ENCODE assay signal across 8 mouse cellular contexts in the genomic region with DNA sequence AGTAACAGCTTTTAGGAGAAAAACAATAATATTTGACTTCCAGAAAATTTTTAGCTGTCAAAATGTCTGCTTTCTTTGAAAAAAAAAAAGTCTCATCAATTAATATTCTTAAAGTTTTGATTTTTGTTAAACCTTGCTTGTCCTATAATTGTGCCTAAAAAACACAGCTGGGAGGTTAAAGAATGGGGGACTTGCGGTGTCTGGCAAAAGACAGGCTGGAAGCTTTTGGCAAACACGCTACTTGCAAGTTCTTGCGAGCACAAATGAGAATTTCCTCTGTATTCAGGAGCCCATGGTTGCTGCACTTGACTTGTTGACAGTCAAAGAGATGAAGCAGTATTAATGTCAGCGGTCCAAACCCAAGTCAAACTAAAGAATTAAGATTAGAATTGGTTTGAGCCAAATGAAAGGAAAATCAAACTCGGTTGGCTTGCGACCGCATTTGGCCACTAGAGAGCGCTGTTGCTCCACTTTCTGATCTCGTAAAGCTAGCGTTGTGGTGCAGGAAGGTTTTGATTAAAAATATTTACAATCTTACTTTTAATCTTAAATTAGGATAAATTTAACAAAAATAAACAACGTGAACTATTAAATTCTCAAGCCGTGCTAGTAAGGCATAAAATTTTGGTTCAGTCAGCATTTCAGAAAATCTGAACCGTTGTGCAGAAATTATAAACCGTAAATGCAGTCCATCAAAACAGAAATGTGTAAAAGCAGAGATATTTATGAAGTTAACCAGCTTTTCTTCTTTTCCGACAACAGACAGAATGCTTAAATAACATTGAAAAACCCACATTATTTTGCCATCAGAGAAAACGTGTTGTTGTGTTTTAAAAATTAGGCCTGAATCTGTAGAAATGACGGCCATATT. TPM values are rescaled to one million over a fixed set of nuclear protein-coding genes. Genes with fewer than 3 reads are reported as not detected.
DNase-seq lines count a peak whose midpoint lies in the region; ATAC-seq and TF ChIP-seq lines count a peak whose summit lies in the region.

No protein-coding gene starts in this region.

- H3K27me3 ChIP-seq in liver, embryonic 12.5 days (replicated peaks), result peaks cover 99% of the 10 kb centered on the region
- H3K27me3 ChIP-seq in kidney, adult 2 months (replicated peaks; ENCODE audit: control insufficient read depth, insufficient read depth, low read length), result no peaks in the 10 kb centered on the region
- no peaks in the 10 kb centered on the region for H3K27me3 ChIP-seq in limb, embryonic 11.5 days (ENCODE audit: control insufficient read depth, insufficient read depth, low read length)
- H3K27me3 ChIP-seq in neural tube, embryonic 15.5 days (replicated peaks), result 0 out of 2 replicates have a peak, but pooled peaks cover 11% of the 10 kb centered on the region

- peaks cover 21% of the 10 kb centered on the region for H3K4me1 ChIP-seq in liver, embryonic 12.5 days
- H3K4me1 ChIP-seq in kidney, adult 2 months (ENCODE audit: control insufficient read depth, insufficient read depth, low read length), result no peaks in the 10 kb centered on the region
- H3K4me1 ChIP-seq in limb, embryonic 11.5 days (ENCODE audit: control insufficient read depth, insufficient read depth, low read length), result peaks cover 25% of the 10 kb centered on the region
- peaks cover 36% of the 10 kb centered on the region for H3K4me1 ChIP-seq in neural tube, embryonic 15.5 days

- no peak overlapping the region for H3K9ac ChIP-seq in liver, embryonic 12.5 days
- H3K9ac ChIP-seq in limb, embryonic 11.5 days (ENCODE audit: low read length), result no peak overlapping the region
- H3K9ac ChIP-seq in neural tube, embryonic 15.5 days (replicated peaks), result no peak overlapping the region

- no peak overlapping the region for H3K4me3 ChIP-seq in liver, embryonic 12.5 days
- peak overlapping the region; percentile 32 for H3K4me3 ChIP-seq in kidney, adult 2 months (ENCODE audit: insufficient read depth, low read depth, low read length)
- no peak overlapping the region for H3K4me3 ChIP-seq in limb, embryonic 11.5 days (ENCODE audit: low read depth, low read length)
- no peak overlapping the region for H3K4me3 ChIP-seq in neural tube, embryonic 15.5 days (replicated peaks)

- DNase-seq in liver (peak; percentile 60), NIH3T3 (ENCODE audit: low read depth) (peak; percentile 89)
- DNase-seq in cerebellum, postnatal 36 days, result peak; percentile 73 to 78
- peak; percentile 89 for DNase-seq in kidney, adult 2 months
- DNase-seq in limb, embryonic 11.5 days (ENCODE audit: low spot score), result peak; percentile 92
- DNase-seq in urinary bladder, postnatal 36 days (ENCODE audit: low spot score in 2 of 2), result peak; percentile 74 to 83

- TF ChIP-seq CTCF in kidney, adult 2 months (conservative IDR thresholded peaks at IDR 0.05; ENCODE audit: insufficient read depth, insufficient read length, low read depth, low read length), result peak; percentile 89

- no peak overlapping the region for H3K27ac ChIP-seq in liver, embryonic 12.5 days
- peak overlapping the region; percentile 90 for H3K27ac ChIP-seq in kidney, adult 2 months (ENCODE audit: insufficient read depth, low read depth, low read length)
- H3K27ac ChIP-seq in limb, embryonic 11.5 days (replicated peaks; ENCODE audit: low read depth, low read length), result no peak overlapping the region
- H3K27ac ChIP-seq in neural tube, embryonic 15.5 days (replicated peaks), result peak overlapping the region; percentile 43; the same call in 1 of the 2 replicates

- no peak for ATAC-seq in liver, embryonic 12.5 days
- ATAC-seq in limb, embryonic 11.5 days (ENCODE audit: insufficient number of reproducible peaks, low FRiP score, low TSS enrichment, low read depth), result no peak
- no peak for ATAC-seq in neural tube, embryonic 15.5 days (ENCODE audit: low FRiP score)

- no peaks in the 10 kb centered on the region for H3K36me3 ChIP-seq in liver, embryonic 12.5 days
- H3K36me3 ChIP-seq in kidney, adult 2 months (ENCODE audit: control insufficient read depth, insufficient read depth, low read length), result no peaks in the 10 kb centered on the region
- no peaks in the 10 kb centered on the region for H3K36me3 ChIP-seq in limb, embryonic 11.5 days (ENCODE audit: control insufficient read depth, insufficient read depth, low read length)
- H3K36me3 ChIP-seq in neural tube, embryonic 15.5 days, result no peaks in the 10 kb centered on the region

- no peak overlapping the region for H3K4me2 ChIP-seq in liver, embryonic 12.5 days
- H3K4me2 ChIP-seq in limb, embryonic 11.5 days (ENCODE audit: low read depth, severe bottlenecking), result peak overlapping the region; percentile 37
- peak overlapping the region; percentile 39 for H3K4me2 ChIP-seq in neural tube, embryonic 15.5 days

- H3K9me3 ChIP-seq in liver, embryonic 12.5 days (replicated peaks), result no peaks in the 10 kb centered on the region
- no peaks in the 10 kb centered on the region for H3K9me3 ChIP-seq in limb, embryonic 11.5 days (ENCODE audit: control insufficient read depth, low read length)
- H3K9me3 ChIP-seq in neural tube, embryonic 15.5 days (replicated peaks), result no peaks in the 10 kb centered on the region

- no peak for TF ChIP-seq POLR2A in kidney, adult 2 months (IDR thresholded peaks at IDR 0.05; ENCODE audit: low read depth, low read length)

- WGBS in liver, embryonic 12.5 days (ENCODE audit: insufficient replicate concordance), result 15% methylated on average over 17 of the region's 17 CpGs
- WGBS in kidney, adult 2 months, result 20% methylated on average over 17 of the region's 17 CpGs
- WGBS in limb, embryonic 11.5 days, result 7% methylated on average over 17 of the region's 17 CpGs
- 10% methylated on average over 17 of the region's 17 CpGs for WGBS in neural tube, embryonic 15.5 days

RNA-seq across cellular contexts. Expression of gene Hoxd8, which starts 2.2 kb away (rescaled TPM):
- 0.11 and 0.14 TPM in 2 replicates for polyA plus RNA-seq in liver, embryonic 12.5 days (2016; fragmentation: Nextera tagmentation; extraction: Ambion mirVana)
- 45.8 and 46.2 TPM in 2 replicates for polyA plus RNA-seq in kidney, adult 2 months (2012; rRNA removed)
- 11.6 and 13.1 TPM in 2 replicates for polyA plus RNA-seq in limb, embryonic 11.5 days (2014; fragmentation: Nextera tagmentation; extraction: Ambion mirVana)
- 12.4 and 12.5 TPM in 2 replicates for polyA plus RNA-seq in neural tube, embryonic 15.5 days (2015; fragmentation: Nextera tagmentation; extraction: Ambion mirVana)

RNA-seq across cellular contexts. Expression of gene Hoxd9, which starts 4.7 kb away (rescaled TPM):
- polyA plus RNA-seq in liver, embryonic 12.5 days (2016; fragmentation: Nextera tagmentation; extraction: Ambion mirVana), result 0.06 TPM in 1 of 2 replicates, not detected in the other
- 23.9 and 26.0 TPM in 2 replicates for polyA plus RNA-seq in kidney, adult 2 months (2012; rRNA removed)
- 17.1 and 24.1 TPM in 2 replicates for polyA plus RNA-seq in limb, embryonic 11.5 days (2014; fragmentation: Nextera tagmentation; extraction: Ambion mirVana)
- 20.0 and 21.3 TPM in 2 replicates for polyA plus RNA-seq in neural tube, embryonic 15.5 days (2015; fragmentation: Nextera tagmentation; extraction: Ambion mirVana)

RNA-seq across cellular contexts. Expression of gene Hoxd3, which starts 9.5 kb away (rescaled TPM):
- polyA plus RNA-seq in liver, embryonic 12.5 days (2016; fragmentation: Nextera tagmentation; extraction: Ambion mirVana), result 0.18 and 0.30 TPM in 2 replicates
- polyA plus RNA-seq in kidney, adult 2 months (2012; rRNA removed), result 10.2 and 10.7 TPM in 2 replicates
- polyA plus RNA-seq in limb, embryonic 11.5 days (2014; fragmentation: Nextera tagmentation; extraction: Ambion mirVana), result 1.2 and 1.4 TPM in 2 replicates
- polyA plus RNA-seq in neural tube, embryonic 15.5 days (2015; fragmentation: Nextera tagmentation; extraction: Ambion mirVana), result 14.5 and 29.1 TPM in 2 replicates

RNA-seq across cellular contexts. Expression of gene Hoxd4, which starts 9.5 kb away (rescaled TPM):
- not detected in 2 replicates for polyA plus RNA-seq in liver, embryonic 12.5 days (2016; fragmentation: Nextera tagmentation; extraction: Ambion mirVana)
- 20.3 and 31.4 TPM in 2 replicates for polyA plus RNA-seq in kidney, adult 2 months (2012; rRNA removed)
- 0.84 and 1.9 TPM in 2 replicates for polyA plus RNA-seq in limb, embryonic 11.5 days (2014; fragmentation: Nextera tagmentation; extraction: Ambion mirVana)
- polyA plus RNA-seq in neural tube, embryonic 15.5 days (2015; fragmentation: Nextera tagmentation; extraction: Ambion mirVana), result 4.3 and 4.5 TPM in 2 replicates

RNA-seq across cellular contexts. Expression of gene Hoxd10, which starts 10.5 kb away (rescaled TPM):
- polyA plus RNA-seq in liver, embryonic 12.5 days (2016; fragmentation: Nextera tagmentation; extraction: Ambion mirVana), result not detected in 2 replicates
- 7.6 and 7.9 TPM in 2 replicates for polyA plus RNA-seq in kidney, adult 2 months (2012; rRNA removed)
- 52.0 and 55.0 TPM in 2 replicates for polyA plus RNA-seq in limb, embryonic 11.5 days (2014; fragmentation: Nextera tagmentation; extraction: Ambion mirVana)
- 61.8 and 83.6 TPM in 2 replicates for polyA plus RNA-seq in neural tube, embryonic 15.5 days (2015; fragmentation: Nextera tagmentation; extraction: Ambion mirVana)

Comparison
In these comparisons a context has a peak if more than half of its experiments do, and no peak if none do; other contexts are left out.
1. H3K27ac ChIP-seq: peak in kidney, adult 2 months (single experiment) and neural tube, embryonic 15.5 days (single experiment); none in liver, embryonic 12.5 days (single experiment) and limb, embryonic 11.5 days (single experiment).
2. RNA of gene Hoxd8, which starts 2.2 kb away (polyA plus RNA-seq): 45.8 to 46.2 TPM in kidney, adult 2 months, 11.6 to 13.1 TPM in limb, embryonic 11.5 days and 12.4 to 12.5 TPM in neural tube, embryonic 15.5 days; 0.11 to 0.14 TPM in liver, embryonic 12.5 days; every median in the first group is over 10 times any median in the second.
3. RNA of gene Hoxd9, which starts 4.7 kb away (polyA plus RNA-seq): 17.1 to 24.1 TPM in limb, embryonic 11.5 days, 23.9 to 26.0 TPM in kidney, adult 2 months and 20.0 to 21.3 TPM in neural tube, embryonic 15.5 days; 0.06 TPM in liver, embryonic 12.5 days; every median in the first group is over 10 times any median in the second.
4. Peak in every context shown above with its lines, with median percentiles within 50 percentile points of each other: DNase-seq.